Mouse (Mus musculus) myocyte (in vitro differentiated cells): ENCODE results near the gene Fstl1. TPM values are rescaled to one million over a fixed set of nuclear protein-coding genes. Genes with fewer than 3 reads are reported as not detected.

Experiments
- H3K27me3 ChIP-seq: one replicate; pipeline ENCODE4 v1.6.1; 2011; ENCODE audit not compliant: control insufficient read depth, insufficient read depth, insufficient read length
- H3K36me3 ChIP-seq: one replicate; pipeline ENCODE4 v1.6.1; 2011; ENCODE audit not compliant: control insufficient read depth, insufficient read depth
- H3K4me2 ChIP-seq: one replicate; pipeline ENCODE4 v1.6.1; 2011; ENCODE audit warnings: low read depth, control low read depth
- H3K4me3 ChIP-seq: one replicate; pipeline ENCODE4 v1.5.1; 2011; ENCODE audit warnings: mild to moderate bottlenecking, control low read depth, moderate library complexity
- H3K79me2 ChIP-seq: one replicate; pipeline ENCODE4 v1.6.1; 2011; ENCODE audit not compliant: control insufficient read depth, insufficient read depth
- H3ac ChIP-seq: one replicate; pipeline ENCODE4 v1.6.1; 2011; ENCODE audit not compliant: control insufficient read depth, insufficient read length
- CEBPB ChIP-seq: IDR thresholded peaks from 2 replicates; pipeline ENCODE4 v1.6.1; 2011; ENCODE audit warnings: mild to moderate bottlenecking, moderate library complexity; ENCODE audit not compliant: poor library complexity, insufficient read depth, severe bottlenecking
- E2F4 ChIP-seq: IDR thresholded peaks from one replicate; pipeline ENCODE4 v1.6.1; 2011; ENCODE audit warnings: mild to moderate bottlenecking, control low read depth, moderate library complexity; ENCODE audit not compliant: insufficient read depth
- MAX ChIP-seq: IDR thresholded peaks from one replicate; pipeline ENCODE4 v1.6.1; 2011; ENCODE audit warnings: low read depth, mild to moderate bottlenecking, control low read depth
- MYOD1 ChIP-seq, 3 experiments: IDR thresholded peaks; one replicate each; pipeline ENCODE4 v1.6.1; 2011; ENCODE audit warnings: control low read depth in 2 of 3, low read depth in 2 of 3, mild to moderate bottlenecking in 2 of 3, moderate library complexity in 1 of 3; ENCODE audit not compliant: insufficient read length in 2 of 3, control insufficient read depth in 1 of 3
- MYOG ChIP-seq, 3 experiments: IDR thresholded peaks; one replicate each; pipeline ENCODE4 v1.6.1; 2011; ENCODE audit warnings: control low read depth in 2 of 3, low read depth in 2 of 3, mild to moderate bottlenecking in 2 of 3; ENCODE audit not compliant: insufficient read length in 2 of 3, control insufficient read depth in 1 of 3, insufficient read depth in 1 of 3
- POLR2A ChIP-seq: IDR thresholded peaks from one replicate; pipeline ENCODE4 v1.6.1; 2011; ENCODE audit warnings: low read depth, mild to moderate bottlenecking, control low read depth, moderate library complexity; ENCODE audit not compliant: insufficient read length
- POLR2AphosphoS2 ChIP-seq: IDR thresholded peaks from one replicate; pipeline ENCODE4 v1.6.1; 2011; ENCODE audit warnings: low read depth, control low read depth; ENCODE audit not compliant: insufficient read length
- REST ChIP-seq: IDR thresholded peaks from one replicate; pipeline ENCODE4 v1.6.1; 2011; ENCODE audit warnings: mild to moderate bottlenecking, control low read depth, moderate library complexity; ENCODE audit not compliant: insufficient read depth, insufficient read length
- SRF ChIP-seq: IDR thresholded peaks from one replicate; pipeline ENCODE4 v1.6.1; 2011; ENCODE audit warnings: low read depth; ENCODE audit not compliant: control insufficient read depth, insufficient read length
- TCF3 ChIP-seq: IDR thresholded peaks from one replicate; pipeline ENCODE4 v1.6.1; 2011; ENCODE audit warnings: low read depth, control low read depth; ENCODE audit not compliant: insufficient read length
- USF1 ChIP-seq: IDR thresholded peaks from one replicate; pipeline ENCODE4 v1.6.1; 2011; ENCODE audit warnings: low read depth, mild to moderate bottlenecking, control low read depth, moderate library complexity
- polyA plus RNA-seq: library from polyadenylated mRNA; unstranded; fragments of >200 nt; fragmentation: generic; extraction: Trizol; gene quantifications from one replicate; pipeline ENCODE4 v1.2.1, GENCODE M21; 2012; ENCODE audit warnings: missing spikeins

Gene Fstl1
- 134 TPM for polyA plus RNA-seq

- peaks cover 6% of the 10 kb centered on the region for H3K36me3 ChIP-seq
- TF ChIP-seq POLR2AphosphoS2 (peak; percentile 84), MAX (no peak), POLR2A (peak; percentile 80), SRF (peak; percentile 54), USF1 (no peak)
- H3K27me3 ChIP-seq, result no peaks in the 10 kb centered on the region
- peaks cover 47% of the 10 kb centered on the region for H3K79me2 ChIP-seq
- H3K4me3 ChIP-seq, result peak within 1 kb of the TSS; percentile 87
- peak within 1 kb of the TSS; percentile 85 for H3K4me2 ChIP-seq
- H3ac ChIP-seq, result peak within 1 kb of the TSS; percentile 39
Observed at GRCm38 (mm10) chr16:37776860-37777651, at the start of gene Fstl1. TSS of gene Fstl1 (plus strand) at chr16:37776873.

- Histone ChIP-seq H3K27me3 (no peaks in the 10 kb centered on the region), H3K36me3 (no peaks in the 10 kb centered on the region), H3K79me2 (no peaks in the 10 kb centered on the region), H3K4me3 (no peak overlapping the region), H3ac (no peak overlapping the region), H3K4me2 (no peak overlapping the region)
- TF ChIP-seq SRF (no peak), REST (no peak), MAX (no peak), CEBPB (peak; percentile 95)
Observed at GRCm38 (mm10) chr16:37728674-37729073, 48.0 kb upstream of the Fstl1 start.

GRCm38 (mm10) chr16:37729381-37730150 is 47.1 kb upstream of the Fstl1 start:
- H3K36me3 ChIP-seq, result no peaks in the 10 kb centered on the region
- H3K4me2 ChIP-seq, result no peak overlapping the region
- H3K27me3 ChIP-seq, result no peaks in the 10 kb centered on the region
- TF ChIP-seq POLR2A (no peak), POLR2AphosphoS2 (no peak)
- no peak overlapping the region for H3K4me3 ChIP-seq
- no peak overlapping the region for H3ac ChIP-seq
- H3K79me2 ChIP-seq, result no peaks in the 10 kb centered on the region

- H3K4me2 ChIP-seq, result no peak overlapping the region
- H3K36me3 ChIP-seq, result no peaks in the 10 kb centered on the region
- no peak for TF ChIP-seq REST
- TF ChIP-seq MYOD1 (IDR thresholded peaks at IDR 0.05; ENCODE audit: control insufficient read depth in 1 of 3, insufficient read length in 2 of 3, low read depth in 2 of 3), result no peak
- no peak for TF ChIP-seq POLR2AphosphoS2
- no peak for TF ChIP-seq TCF3
- no peak for TF ChIP-seq E2F4
- no peak for TF ChIP-seq CEBPB
- no peak for TF ChIP-seq SRF
- no peak for TF ChIP-seq MAX
- TF ChIP-seq POLR2A, result no peak
- no peak for TF ChIP-seq USF1
- no peak for TF ChIP-seq MYOG (IDR thresholded peaks at IDR 0.05; ENCODE audit: control insufficient read depth in 1 of 3, insufficient read depth in 1 of 3, insufficient read length in 2 of 3, low read depth in 2 of 3)
- no peaks in the 10 kb centered on the region for H3K79me2 ChIP-seq
- H3K27me3 ChIP-seq, result no peaks in the 10 kb centered on the region
- no peak overlapping the region for H3ac ChIP-seq
- no peak overlapping the region for H3K4me3 ChIP-seq
Observed at GRCm38 (mm10) chr16:37730293-37730835, 46.3 kb upstream of the Fstl1 start.

GRCm38 (mm10) chr16:37731431-37731830 is 45.2 kb upstream of the Fstl1 start:
- Histone ChIP-seq H3K36me3 (no peaks in the 10 kb centered on the region), H3K4me2 (no peak overlapping the region), H3K27me3 (no peaks in the 10 kb centered on the region), H3ac (no peak overlapping the region), H3K79me2 (no peaks in the 10 kb centered on the region), H3K4me3 (no peak overlapping the region)
- TF ChIP-seq USF1, result no peak
- TF ChIP-seq CEBPB, result no peak
- no peak for TF ChIP-seq TCF3
- no peak for TF ChIP-seq MYOD1 (IDR thresholded peaks at IDR 0.05; ENCODE audit: control insufficient read depth in 1 of 3, insufficient read length in 2 of 3, low read depth in 2 of 3)
- TF ChIP-seq POLR2AphosphoS2, result no peak
- no peak for TF ChIP-seq REST
- no peak for TF ChIP-seq E2F4
- TF ChIP-seq MYOG (IDR thresholded peaks at IDR 0.05; ENCODE audit: control insufficient read depth in 1 of 3, insufficient read depth in 1 of 3, insufficient read length in 2 of 3, low read depth in 2 of 3), result no peak
